Mouse (Mus musculus) CD4-positive, CD25-positive, alpha-beta regulatory T cell, adult 2 months (primary cell): Measurements from ENCODE around the gene Amigo1.
A peak's percentile ranks its signal among the peaks of the same experiment; 100 is the strongest.

Experiments
- DNase-seq: peaks from one replicate; pipeline ENCODE4 v3.0.0-alpha.2; 2012; ENCODE audit warnings: low read depth, low spot score

Amigo1 gene

DNA sequence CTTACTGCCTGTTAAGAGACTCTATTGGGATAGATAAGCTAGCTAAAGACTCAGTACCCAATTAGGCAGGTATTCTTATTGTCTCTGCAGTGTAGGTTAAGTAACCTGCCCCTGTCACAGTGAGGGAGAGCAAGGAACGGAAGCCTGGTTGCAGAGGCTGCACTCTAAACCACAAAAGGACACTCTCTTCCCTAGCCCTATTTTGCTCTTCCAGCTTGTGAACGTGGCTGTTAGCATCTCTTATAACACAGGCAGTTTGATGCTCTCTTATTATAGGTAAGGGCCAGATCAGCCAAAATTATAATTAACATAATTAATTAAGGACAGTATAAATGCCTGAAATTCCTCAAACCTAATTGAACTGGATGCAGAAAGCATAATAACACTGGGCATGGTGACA lies 5.6 kb upstream of the Amigo1 start:
- no peak for DNase-seq

DNA sequence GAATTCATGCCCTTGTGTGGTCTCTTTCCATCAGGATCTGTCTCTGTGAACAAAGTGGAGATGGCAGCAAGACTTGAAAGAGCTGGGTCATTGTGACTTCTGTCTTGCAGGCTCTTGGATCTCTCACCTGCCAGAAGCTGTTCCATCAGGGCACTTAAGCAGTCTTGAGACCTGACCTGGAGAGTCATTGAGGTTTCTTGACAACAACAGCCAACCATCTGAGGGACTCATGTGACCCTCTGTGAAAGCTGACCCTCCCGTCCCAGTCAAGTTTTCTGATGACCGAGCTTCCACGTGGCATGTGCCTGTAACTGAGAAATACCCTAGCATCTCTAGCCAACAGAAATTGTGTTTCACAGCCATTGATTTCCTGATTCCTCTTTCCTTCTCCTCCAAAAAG lies 1.4 kb upstream of the Amigo1 start:
- DNase-seq: no peak

DNA sequence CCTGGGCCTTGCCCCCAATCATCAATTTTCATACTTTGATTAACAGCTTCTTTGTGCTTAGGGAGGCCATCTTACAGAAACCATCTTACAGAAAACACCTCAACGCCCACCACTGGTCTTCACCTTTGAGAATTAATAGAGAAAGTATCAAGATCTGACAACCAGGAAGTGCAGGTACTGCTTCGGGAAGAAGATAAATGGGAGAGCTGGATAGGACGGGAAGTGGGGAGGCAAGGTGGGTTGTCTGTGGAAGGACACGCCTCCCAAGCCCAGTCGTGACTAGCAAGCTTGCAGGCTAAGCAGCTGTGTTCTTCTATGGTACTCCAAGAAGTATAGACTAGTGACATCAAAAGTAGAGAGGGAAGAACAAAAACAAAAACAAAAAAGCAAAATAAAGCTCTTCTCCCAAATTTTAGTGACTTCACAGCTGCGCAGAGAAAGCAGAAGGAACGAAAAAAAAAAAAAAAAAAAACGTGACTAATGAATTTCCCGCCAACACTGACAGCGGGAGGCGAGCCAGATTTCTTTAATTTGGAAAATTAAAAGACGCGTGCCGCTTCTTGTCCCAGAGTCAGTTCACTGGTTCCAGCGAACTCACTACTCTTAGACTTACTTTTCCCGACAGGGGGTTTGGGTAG lies 556 bp upstream of the Amigo1 start:
- DNase-seq: no peak

DNA sequence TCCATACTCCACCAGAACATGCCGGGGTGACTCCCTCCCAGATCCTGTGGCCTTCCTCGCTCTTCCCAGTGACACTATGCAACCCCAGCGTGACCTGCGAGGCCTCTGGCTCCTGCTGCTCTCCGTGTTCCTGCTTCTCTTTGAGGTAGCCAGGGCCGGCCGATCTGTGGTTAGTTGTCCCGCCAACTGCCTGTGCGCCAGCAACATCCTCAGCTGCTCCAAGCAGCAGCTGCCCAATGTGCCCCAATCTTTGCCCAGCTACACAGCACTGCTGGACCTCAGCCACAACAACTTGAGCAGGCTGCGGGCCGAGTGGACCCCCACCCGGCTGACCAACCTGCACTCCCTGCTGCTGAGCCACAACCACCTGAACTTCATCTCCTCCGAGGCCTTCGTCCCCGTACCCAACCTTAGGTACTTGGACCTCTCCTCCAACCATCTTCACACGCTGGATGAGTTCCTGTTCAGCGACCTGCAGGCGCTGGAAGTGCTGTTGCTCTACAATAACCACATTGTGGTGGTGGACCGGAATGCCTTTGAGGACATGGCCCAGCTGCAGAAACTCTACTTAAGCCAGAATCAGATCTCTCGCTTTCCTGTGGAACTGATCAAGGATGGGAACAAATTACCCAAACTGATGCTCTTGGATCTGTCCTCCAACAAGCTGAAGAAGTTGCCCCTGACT lies 1.1 kb downstream of the Amigo1 start:
- no peak for DNase-seq

DNA sequence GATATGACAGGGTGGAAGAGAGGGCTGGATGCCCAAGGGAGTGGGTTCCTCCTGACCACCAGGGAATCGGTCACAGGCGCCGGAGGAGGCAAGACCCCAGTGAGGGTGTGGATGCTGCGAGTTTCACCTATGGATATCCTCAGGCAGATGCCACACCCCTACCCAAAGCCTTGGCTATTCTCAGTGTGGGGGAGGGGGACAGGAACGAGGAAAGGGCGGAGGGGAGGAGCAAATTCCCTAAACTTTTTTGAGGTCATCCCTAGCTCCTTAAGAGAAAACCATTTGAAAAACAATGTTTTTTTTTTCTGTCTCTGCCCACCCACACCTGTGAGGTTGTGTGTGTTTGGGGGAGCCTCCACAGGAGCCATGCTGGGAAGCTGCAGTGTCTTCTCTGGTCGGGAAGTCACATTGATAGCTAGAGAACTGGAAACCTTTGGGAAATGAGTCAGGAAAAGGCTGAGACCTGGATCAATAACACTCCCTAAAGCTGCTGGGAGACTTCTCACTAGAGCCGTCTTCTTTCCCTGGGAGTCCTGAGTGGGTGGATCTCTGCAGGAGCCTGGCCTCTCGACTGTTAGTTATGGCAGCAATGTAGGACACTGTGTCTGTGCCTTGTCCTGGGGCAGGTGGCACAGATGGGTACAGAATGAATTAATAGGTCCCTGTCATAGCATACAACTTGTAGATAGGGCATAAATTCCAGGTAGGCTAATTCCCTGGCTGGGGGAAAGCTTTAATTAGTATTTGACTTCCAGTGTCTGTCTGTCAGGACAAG lies 2.8 kb downstream of the Amigo1 start:
- DNase-seq: no peak

DNA sequence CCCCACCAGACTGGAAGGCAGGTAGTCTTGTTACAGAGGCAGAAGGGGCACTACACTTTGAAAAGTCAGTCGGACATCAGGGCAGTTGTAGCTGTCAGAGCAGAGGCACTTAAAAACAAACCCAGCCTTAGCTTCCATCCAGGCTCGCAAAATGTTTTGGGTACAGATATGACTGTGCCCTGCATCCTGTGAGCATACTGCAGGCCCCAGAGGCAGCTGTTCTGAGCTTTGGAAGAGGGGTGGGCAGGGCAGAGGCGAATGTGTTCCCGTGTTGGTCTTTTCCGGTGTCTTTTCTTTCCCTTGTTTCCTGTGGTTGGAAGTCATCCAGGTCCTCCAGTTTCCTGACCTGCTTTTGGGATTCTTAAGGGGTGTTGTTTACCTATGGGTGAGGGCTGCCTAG lies 3.8 kb downstream of the Amigo1 start:
- DNase-seq: no peak

DNA sequence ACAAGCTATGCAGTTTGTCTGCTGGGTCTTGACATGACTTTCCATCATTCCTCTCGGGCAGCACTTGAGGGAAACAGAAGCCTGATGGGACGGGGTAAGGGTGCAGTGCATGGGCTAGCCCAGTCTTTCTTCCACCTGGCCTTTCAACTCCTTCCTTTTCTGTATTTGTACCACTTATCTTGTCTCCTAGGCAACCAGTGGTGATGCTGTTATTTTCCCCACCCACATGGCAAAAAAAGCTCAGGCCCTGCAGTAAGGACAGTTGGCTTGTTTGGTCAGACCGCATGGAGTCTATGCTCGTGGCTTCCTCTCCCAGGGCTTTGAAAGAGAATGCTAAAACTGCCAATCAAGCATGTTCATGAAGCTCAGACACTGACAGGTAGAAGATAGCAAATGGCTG lies 7.6 kb downstream of the Amigo1 start:
- no peak for DNase-seq

DNA sequence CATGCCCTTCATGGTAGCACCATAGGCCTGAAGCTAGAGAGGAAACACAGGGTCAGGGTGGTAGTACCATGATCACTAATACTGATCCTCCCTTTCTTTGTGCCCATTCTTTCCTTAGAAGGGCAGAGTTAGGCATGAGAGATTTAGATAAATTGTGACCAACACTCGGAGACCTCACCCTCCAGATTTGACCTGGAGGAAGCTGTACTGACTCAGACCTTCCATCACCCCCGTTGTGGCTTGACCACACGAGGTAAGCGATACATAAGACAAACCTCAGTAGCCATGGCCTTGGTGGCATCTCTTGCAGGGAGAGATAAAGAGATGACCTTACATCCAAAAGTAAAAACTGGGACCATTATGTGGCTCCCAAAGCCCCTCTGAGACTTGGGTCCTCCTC lies 9.2 kb downstream of the Amigo1 start:
- no peak for DNase-seq

DNA sequence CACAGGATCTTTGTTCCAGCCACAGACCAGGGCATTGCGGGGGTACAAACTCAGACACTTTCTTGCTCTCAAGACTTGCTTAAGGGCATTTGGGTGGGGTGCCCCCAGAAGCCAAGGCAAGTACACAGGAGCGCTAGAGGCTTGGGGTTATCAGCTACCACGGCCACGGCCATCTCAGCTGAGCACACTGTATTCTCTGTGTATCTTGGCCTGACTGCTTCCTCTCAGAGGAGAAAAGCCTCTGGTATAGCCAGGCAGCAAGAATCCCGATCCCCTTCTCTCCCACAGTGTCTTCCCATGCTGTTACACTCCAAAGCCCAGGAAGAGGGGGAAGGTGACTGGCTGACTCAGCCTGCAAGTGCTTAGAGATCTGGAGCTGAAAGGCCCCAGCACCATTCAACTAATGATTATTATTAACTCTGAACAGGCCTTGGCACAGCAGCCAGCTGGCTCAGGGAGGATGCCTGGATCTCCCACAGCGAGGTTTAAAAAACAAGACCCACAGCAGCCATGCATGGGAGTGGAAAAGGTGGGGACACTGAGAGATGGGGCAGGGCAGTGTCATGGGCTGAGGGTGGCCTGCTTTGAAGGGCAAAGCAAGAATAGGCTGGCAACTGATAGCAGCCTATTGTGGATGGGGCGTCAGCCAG lies 9.9 kb downstream of the Amigo1 start:
- DNase-seq: no peak

DNA sequence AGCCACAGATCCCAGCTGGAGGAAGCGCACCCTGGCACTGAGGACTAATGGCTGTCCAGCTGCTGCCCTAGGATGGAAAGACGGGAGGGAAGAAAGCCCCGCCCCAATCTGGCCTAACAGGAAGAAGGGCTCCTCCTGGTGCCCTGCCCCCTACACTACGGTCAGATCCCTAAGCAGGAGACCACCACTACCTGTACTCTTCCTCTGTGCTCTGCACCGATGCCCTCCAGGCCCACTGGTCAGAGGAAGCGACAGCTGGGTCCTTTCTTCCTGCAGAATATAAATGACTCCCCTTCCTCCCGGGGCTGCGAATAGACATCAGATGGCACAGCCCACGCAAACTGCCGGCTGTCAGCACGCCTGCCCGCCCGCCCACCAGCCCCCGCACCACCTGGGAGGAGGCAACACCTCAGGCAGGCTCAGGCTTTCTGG lies 10.9 kb downstream of the Amigo1 start:
- no peak for DNase-seq

DNA sequence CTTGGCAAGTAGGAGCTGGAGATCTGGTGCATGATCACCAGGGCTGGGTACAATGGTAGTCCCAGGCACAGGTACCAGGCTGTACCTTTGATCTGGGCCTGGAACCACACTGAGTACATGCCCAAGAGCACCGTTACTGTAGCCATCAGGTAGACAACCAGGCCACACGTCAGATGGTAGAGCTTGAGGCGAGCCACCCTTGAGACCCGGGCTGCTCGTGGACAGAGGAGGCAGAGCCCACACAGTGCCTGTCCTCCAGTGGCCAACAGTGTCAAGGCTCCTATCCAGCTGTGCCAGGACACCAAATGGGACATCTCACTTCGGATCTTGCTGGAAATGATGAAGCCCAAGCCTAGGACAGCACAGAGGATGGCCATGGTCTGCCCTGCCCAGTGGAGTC lies 13.1 kb downstream of the Amigo1 start:
- DNase-seq: no peak

DNA sequence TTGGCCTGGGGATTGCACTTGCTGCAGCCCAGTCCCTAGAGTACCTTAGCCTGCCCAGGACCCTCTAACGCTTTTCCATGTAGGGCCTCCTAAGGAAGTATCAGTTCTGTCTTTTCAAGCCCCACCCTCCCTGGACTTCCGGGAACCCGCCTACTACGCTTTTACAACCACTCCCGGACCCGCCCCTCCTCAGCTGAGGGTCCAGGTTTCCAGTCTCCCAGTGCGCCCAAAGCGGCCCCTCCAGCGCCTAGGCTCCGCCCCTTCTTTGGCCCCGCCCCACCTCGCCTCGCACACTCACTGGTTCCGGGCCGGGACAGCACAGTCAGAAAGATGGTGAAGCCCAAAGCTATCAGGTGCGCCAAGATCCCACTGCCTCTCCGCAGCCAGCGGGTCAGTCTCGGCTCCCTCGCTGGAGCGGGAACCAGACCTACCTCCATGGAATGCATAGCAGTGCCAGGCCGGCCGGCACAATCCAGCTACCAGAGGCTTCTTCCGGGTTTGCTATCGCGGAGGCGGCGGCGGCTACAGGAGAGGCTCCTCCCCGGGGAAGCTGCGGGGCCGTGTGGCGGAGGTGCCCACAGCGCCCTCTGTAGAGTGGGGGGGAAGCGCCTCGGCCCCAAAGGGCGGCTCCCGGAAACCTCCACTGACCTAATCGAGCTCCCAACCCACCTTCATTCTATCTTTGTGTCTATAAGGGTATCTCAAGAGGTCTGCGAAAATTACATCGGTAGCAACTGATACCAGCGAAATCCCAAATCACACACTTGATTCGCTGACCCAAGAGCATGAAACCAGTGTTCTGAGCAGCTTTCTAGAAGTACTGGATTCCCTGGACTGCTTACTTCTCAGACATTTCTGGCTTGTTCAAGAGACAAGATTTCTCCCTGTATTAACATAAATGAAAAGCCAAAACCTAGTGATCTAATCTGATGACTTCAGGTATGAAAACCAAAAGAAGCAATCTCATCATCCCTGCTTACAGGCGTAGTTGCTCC lies 14.5 kb downstream of the Amigo1 start, which contains the start of gene Cyb561d1:
Gene Cyb561d1 (minus strand): TSS at position 884 of the 995 bp plus-strand sequence.
- DNase-seq: peak; percentile 93

DNA sequence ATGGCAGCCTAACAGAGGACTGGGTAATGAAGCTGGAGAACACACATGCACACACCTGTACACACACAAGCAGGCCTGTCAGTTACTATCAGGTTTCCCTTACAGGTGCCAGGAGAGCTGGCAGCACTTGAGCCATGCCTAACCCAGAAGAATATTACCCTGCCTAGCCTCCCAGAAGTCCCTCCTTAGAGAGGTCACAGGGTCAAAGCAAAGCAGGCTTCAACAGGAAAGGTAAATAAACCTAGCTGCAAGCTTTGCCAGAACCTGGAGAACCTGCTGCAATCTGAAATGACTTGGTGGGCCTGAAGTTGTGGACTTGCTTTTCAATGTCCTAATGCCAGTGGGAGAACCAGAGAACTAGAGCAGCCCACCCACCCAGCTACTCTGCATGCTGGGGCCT lies 16.4 kb downstream of the Amigo1 start:
- DNase-seq: no peak

DNA sequence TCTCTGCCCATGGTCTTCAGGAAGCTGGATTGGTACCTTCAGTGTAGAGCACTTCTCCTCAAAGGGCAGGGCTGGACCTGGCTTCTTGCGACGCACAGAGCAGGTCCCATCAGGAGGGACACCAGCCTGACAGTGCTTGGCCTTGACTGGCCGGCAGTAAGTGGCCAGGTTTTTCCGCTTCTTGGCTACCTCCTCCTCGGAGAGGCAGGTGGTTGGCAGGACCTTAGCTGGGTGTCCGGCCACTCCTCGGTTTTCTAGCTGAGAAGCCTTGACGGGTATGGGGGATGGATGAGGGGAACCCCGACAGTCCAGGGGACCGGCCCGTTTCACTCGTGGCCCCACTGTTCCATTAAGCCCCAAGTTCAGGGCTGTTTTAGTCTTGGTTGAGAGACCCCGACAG lies 17.1 kb downstream of the Amigo1 start:
- DNase-seq: no peak

DNA sequence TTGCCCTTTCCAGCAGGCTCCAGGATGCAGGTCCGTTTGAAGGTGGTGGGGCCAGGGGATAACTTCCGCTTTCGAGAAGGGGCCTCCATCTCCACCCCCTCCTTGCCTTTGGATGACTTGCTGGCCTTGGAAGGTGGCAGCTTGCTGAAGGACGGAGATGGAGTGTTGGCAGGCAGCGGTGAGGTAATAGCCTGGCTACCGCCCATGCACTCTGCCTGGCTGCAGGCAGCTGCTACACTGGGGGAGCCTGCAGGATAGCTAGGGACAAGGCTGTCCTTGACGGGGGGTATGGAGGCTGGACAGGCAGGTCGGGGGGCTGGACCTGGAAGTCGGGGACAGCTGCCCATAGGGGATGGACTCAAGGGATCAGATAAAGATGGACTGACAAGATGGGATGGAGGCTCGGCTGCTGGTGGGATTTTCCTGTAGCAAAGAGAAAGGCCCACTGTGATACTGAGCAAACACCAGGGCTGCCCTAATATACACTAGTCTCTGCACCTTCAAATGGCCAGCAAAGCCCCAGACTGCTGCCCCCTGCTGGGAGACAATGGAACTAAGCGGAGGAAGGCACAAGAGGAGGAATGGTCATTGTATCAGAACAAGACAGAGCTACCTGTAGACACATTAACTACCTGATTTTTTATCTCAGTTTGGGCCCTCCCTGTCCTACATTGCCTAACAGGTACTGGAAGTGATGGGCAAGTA lies 17.6 kb downstream of the Amigo1 start:
- DNase-seq: peak; percentile 83

DNA sequence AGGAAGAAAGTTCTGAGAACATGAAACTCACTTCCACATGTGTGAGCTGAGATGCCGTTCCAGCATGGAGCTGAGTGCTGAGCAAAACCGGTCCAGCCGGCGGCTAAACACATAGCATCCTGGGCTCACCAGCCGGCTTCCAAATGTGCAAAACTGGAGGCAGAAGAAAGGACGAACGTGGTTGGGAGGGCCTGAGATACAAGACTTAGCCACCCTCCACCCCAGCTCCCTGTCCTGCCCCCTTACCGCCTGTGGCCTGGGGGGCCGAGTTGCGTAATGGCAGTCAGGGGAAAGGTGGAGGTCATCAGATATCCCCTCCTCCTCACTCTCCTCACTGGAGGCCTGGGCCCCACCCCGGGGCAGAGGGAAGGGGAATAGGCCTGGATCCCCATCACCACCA lies 18.3 kb downstream of the Amigo1 start:
- no peak for DNase-seq

DNA sequence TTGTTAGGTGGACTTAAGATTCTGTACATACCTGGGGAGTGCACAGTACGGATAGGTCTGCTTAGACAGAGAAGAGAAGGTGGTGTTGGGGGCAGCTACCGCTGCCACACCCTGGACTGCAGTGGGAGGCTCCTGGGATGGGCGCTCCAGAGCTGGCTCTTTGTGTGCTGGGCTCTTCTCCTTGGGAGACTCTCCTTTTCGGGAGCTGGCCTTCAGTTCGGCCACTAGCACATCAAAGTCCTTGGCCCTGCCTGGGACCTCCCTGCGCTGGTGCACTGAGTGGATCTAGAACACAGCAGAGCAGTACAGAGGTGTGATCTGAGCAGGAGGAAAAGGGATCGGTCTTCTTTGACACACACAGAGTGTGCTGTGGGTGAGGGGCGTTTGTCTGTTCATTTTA lies 19.5 kb downstream of the Amigo1 start:
- no peak for DNase-seq

DNA sequence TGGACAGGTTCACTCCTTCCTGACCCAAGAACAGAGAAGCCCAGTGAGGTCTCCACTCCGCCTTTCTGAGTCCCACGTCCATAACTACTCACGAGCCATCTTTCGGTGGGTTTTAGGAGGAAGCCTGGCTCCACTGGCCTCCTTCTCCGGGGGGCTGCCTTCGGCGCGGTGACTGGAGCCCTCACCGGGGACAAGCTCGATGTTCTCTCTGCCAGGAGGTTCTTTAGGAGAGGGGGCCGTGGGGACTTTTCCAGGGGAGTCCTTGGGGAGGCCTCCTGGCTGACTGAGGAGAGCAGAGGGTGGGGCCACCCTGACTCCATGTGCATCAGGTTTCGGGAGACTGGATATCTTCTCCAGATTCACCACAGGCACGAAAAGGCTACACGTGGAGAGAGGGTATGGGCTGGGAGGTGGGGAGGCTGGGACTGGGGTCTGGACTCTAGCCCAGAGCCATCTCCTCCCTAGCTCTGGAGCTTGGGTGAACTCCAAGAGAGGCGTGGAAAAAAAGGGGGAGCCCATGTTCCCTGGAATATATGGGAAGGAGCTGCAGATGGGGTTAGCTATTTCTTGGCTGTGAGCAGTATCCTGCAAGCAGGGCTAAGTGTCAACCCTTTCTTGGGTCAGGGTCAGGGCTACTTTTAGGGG lies 20.7 kb downstream of the Amigo1 start:
- DNase-seq: no peak

DNA sequence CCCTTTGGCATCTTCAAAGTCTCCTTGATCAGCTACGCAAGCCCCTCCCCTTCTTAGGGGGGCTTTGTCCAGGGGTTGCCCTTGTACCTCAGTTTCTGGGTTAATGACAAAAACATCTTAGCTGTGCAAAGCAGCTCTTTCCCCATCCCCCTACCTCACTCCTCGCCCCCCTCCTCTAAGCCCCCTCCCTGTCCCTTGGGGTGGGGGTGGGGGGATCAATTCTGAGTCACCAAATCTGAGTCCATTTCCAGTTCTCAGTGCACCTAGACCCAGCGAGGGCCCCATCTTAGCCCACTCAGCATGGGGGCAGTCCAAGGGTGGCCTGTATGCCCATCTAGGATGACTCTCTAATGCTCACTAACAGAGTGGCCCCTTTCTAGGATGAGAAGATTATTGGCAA lies 22.9 kb downstream of the Amigo1 start:
- DNase-seq: no peak

DNA sequence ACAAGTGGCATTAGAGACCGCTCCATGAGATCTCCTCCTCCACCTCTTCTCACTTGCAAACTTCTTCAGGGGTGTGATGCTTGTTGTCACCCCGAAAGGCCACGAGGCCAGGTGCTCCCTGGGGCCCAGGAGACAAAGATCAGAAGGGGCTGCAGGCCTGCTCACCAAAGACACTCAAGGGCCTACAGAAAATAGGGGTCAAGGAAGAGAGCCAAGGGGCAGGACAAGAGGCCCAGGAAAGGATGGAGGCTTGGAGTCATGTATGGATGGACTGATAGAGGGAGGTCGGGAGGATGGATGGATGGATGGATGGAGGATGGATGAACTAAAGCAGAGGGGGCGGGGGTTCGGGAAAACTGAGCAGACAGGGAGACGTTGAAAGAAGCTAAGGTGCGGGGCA lies 23.4 kb downstream of the Amigo1 start:
- DNase-seq: no peak
